Mouse (Mus musculus) adrenal gland (tissue): ENCODE measurements around the gene Bmt2.

ENCODE experiments used
- intact Hi-C: fragments of 180-260 bp; cut with DNase I; formaldehyde crosslinking; loops from one replicate; pipeline ENCODE4 v1.15.1; 2025

Gene Bmt2

GRCm38 (mm10) chr6:13630607-13631006, 47.2 kb downstream of the Bmt2 start:
- intact Hi-C loops = no loop called here

- intact Hi-C loops = no loop called here
These were observed 58.1 kb downstream of the Bmt2 start for GRCm38 (mm10) chr6:13619618-13620017.

- intact Hi-C loops = no loop called here
These were observed 60.7 kb downstream of the Bmt2 start for GRCm38 (mm10) chr6:13617110-13617509.

GRCm38 (mm10) chr6:13614568-13614967, 63.2 kb downstream of the Bmt2 start:
- intact Hi-C loops = no loop called here

GRCm38 (mm10) chr6:13613671-13614070, 64.1 kb downstream of the Bmt2 start:
- intact Hi-C loops = no loop called here

- intact Hi-C loops = no loop called here
These were observed 66.9 kb downstream of the Bmt2 start for GRCm38 (mm10) chr6:13610869-13611268.

- intact Hi-C loops = loop anchor here (5.0 kb wide), 1 partner anchor 68 kb away; the partner anchor contains the start of gene Bmt2
These were observed 68.2 kb downstream of the Bmt2 start for GRCm38 (mm10) chr6:13609353-13610140.

GRCm38 (mm10) chr6:13607621-13608493, 69.9 kb downstream of the Bmt2 start, which contains the start of gene Tmem168:
Gene Tmem168 (minus strand): TSS chr6:13608100.
- intact Hi-C loops = loop anchor here (5.0 kb wide), 1 partner anchor 69 kb away; the partner anchor contains the start of gene Bmt2

GRCm38 (mm10) chr6:13606921-13607620, 70.7 kb downstream of the Bmt2 start:
- intact Hi-C loops = loop anchor here (5.0 kb wide), 1 partner anchor 70 kb away; the partner anchor contains the start of gene Bmt2

GRCm38 (mm10) chr6:13606394-13606793, 71.4 kb downstream of the Bmt2 start:
- intact Hi-C loops = loop anchor here (5.0 kb wide), 1 partner anchor 71 kb away; the partner anchor contains the start of gene Bmt2

GRCm38 (mm10) chr6:13603134-13603533, 74.6 kb downstream of the Bmt2 start:
- intact Hi-C loops = no loop called here

GRCm38 (mm10) chr6:13601587-13601986, 76.2 kb downstream of the Bmt2 start:
- intact Hi-C loops = no loop called here

- intact Hi-C loops = no loop called here
These were observed 79.4 kb downstream of the Bmt2 start for GRCm38 (mm10) chr6:13598239-13598923.

GRCm38 (mm10) chr6:13592729-13593345, 84.9 kb downstream of the Bmt2 start:
- intact Hi-C loops = no loop called here

GRCm38 (mm10) chr6:13586560-13586959, 91.2 kb downstream of the Bmt2 start:
- intact Hi-C loops = no loop called here

- intact Hi-C loops = no loop called here
These were observed 91.6 kb downstream of the Bmt2 start for GRCm38 (mm10) chr6:13586154-13586553.

- intact Hi-C loops = no loop called here
These were observed 93.0 kb downstream of the Bmt2 start for GRCm38 (mm10) chr6:13584788-13585187.

GRCm38 (mm10) chr6:13582075-13582474, 95.7 kb downstream of the Bmt2 start:
- intact Hi-C loops = no loop called here
